31 mouse cellular contexts compared by ENCODE assay signal in the genomic region with DNA sequence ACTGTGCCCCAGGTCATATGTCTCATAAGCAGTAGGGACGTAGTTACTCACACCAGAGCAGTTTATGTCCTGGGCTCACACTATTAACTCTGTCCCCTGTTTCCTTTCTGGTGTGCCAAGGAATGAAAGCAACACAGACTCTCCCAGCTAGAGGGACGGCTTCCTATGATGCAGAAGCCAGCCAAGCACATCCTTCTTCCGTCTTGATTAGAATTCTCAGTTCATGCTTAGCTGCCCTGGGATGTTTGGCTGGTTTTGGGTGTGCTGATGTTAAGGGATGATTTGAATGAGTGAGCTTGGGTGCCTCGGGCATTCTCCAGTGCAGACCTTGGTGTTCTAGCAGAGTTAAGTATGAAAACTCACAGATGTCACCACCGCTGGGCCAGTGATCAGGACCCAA.
DNase-seq lines count a peak whose midpoint lies in the region; ATAC-seq and TF ChIP-seq lines count a peak whose summit lies in the region.
"Had no signal": no experiment of that assay in that cellular context is flagged by ENCODE, and none has a peak within 500 bp of the region (broad histone marks: within the 10 kb centered on the region; RNA-seq: fewer than 3 reads in every experiment).

No protein-coding gene starts in this region.

- H3K4me1 ChIP-seq in kidney, postnatal 0 days (replicated peaks; ENCODE audit: insufficient read depth, low read length), result no peaks in the 10 kb centered on the region
- H3K4me1 ChIP-seq: embryonic facial prominence, embryonic 15.5 days; heart, embryonic 15.5 days; liver, embryonic 12.5 days had no signal

- H3K9me3 ChIP-seq in kidney, postnatal 0 days (replicated peaks; ENCODE audit: low read length), result no peaks in the 10 kb centered on the region
- H3K9me3 ChIP-seq: embryonic facial prominence, embryonic 10.5 days; embryonic facial prominence, embryonic 15.5 days; forebrain, embryonic 12.5 days; heart, embryonic 15.5 days; hindbrain, embryonic 13.5 days; liver, embryonic 12.5 days had no signal

- peak; percentile 91 for ATAC-seq in kidney, postnatal 0 days (replicated peaks; ENCODE audit: low FRiP score, low read depth)
- ATAC-seq in monocyte, adult 5-6 weeks (replicated peaks; ENCODE audit: insufficient number of reproducible peaks, low FRiP score, low TSS enrichment, poor library complexity, severe bottlenecking), result no peak
- ATAC-seq: CD4-positive, CD25-positive, alpha-beta regulatory T cell, adult 4 months; forebrain, postnatal 0 days; liver, embryonic 12.5 days had no signal

- 39% methylated on average over 5 of the region's 5 CpGs for WGBS in kidney, postnatal 0 days

- no peak overlapping the region for H3K9ac ChIP-seq in kidney, postnatal 0 days (ENCODE audit: low read depth, low read length)
- H3K9ac ChIP-seq: embryonic facial prominence, embryonic 15.5 days; forebrain, embryonic 12.5 days; forebrain, postnatal 0 days; heart, embryonic 15.5 days; hindbrain, embryonic 13.5 days; liver, embryonic 12.5 days had no signal

- no peak overlapping the region for H3K4me2 ChIP-seq in kidney, postnatal 0 days (ENCODE audit: low read length)
- H3K4me2 ChIP-seq: embryonic facial prominence, embryonic 15.5 days; forebrain, embryonic 12.5 days; heart, embryonic 15.5 days; hindbrain, embryonic 13.5 days; liver, embryonic 12.5 days had no signal

- TF ChIP-seq CTCF in kidney, postnatal 0 days (IDR thresholded peaks at IDR 0.05; ENCODE audit: low read depth), result no peak; the same call in 1 of the 2 replicates

- H3K27me3 ChIP-seq in kidney, postnatal 0 days (ENCODE audit: insufficient read depth, low read length), result no peaks in the 10 kb centered on the region
- H3K27me3 ChIP-seq: embryonic facial prominence, embryonic 15.5 days; forebrain, embryonic 12.5 days; heart, embryonic 15.5 days; hindbrain, embryonic 13.5 days; liver, embryonic 12.5 days had no signal

- no peaks in the 10 kb centered on the region for H3K36me3 ChIP-seq in kidney, postnatal 0 days (ENCODE audit: insufficient read depth, low read length)
- H3K36me3 ChIP-seq: embryonic facial prominence, embryonic 10.5 days; embryonic facial prominence, embryonic 15.5 days; forebrain, embryonic 12.5 days; heart, embryonic 15.5 days; hindbrain, embryonic 13.5 days; liver, embryonic 12.5 days had no signal

- H3K4me3 ChIP-seq in kidney, postnatal 0 days (replicated peaks; ENCODE audit: low read depth, low read length), result no peak overlapping the region
- H3K4me3 ChIP-seq: embryonic facial prominence, embryonic 10.5 days; embryonic facial prominence, embryonic 15.5 days; forebrain, embryonic 12.5 days; heart, embryonic 15.5 days; hindbrain, embryonic 13.5 days; liver, embryonic 12.5 days had no signal

- H3K27ac ChIP-seq in kidney, postnatal 0 days, result no peak overlapping the region
- H3K27ac ChIP-seq: embryonic facial prominence, embryonic 10.5 days; embryonic facial prominence, embryonic 15.5 days; forebrain, embryonic 12.5 days; heart, embryonic 15.5 days; liver, embryonic 12.5 days; macrophage; stomach, postnatal 0 days had no signal

- DNase-seq in kidney, adult 11 months, result peak; percentile 18
- peak; percentile 10 to 29 for DNase-seq in kidney, adult 8-10 months
- peak; percentile 67 for DNase-seq in kidney, postnatal 0 days (ENCODE audit: low spot score)
- peak; percentile 31 to 62 for DNase-seq in kidney, postnatal 4 days
- DNase-seq in spleen, postnatal 36 days (ENCODE audit: low spot score in 2 of 2), result no peak
- DNase-seq in frontal cortex, postnatal 14 days (ENCODE audit: low spot score in 2 of 2), result no peak
- DNase-seq: adrenal gland, adult 2 months; adrenal gland, postnatal 36 days; cerebellum, adult 18-20 months; cerebellum, postnatal 10 days; forebrain, postnatal 0 days; gastrocnemius, postnatal 14 days; heart, postnatal 36 days; layer of hippocampus, postnatal 36 days; left cerebral cortex, postnatal 4 days; lung, adult 2 months; lung, postnatal 10 days; midbrain, embryonic 14.5 days; right cerebral cortex, adult 18-20 months; spleen, adult 18-20 months; thymus, postnatal 4 days had no signal

Comparison
In these comparisons a context has a peak if more than half of its experiments do, and no peak if none do; other contexts are left out.
1. DNase-seq: peak in kidney, adult 11 months (single experiment), kidney, adult 8-10 months (2 of 2), kidney, postnatal 0 days (single experiment) and kidney, postnatal 4 days (2 of 2); none in spleen, postnatal 36 days (0 of 2) and frontal cortex, postnatal 14 days (0 of 2).